Mouse (Mus musculus): ENCODE results near the gene Nyx. TPM values are rescaled to one million over a fixed set of nuclear protein-coding genes. Genes with fewer than 3 reads are reported as not detected.

Nyx gene
- total and polyA plus RNA-seq, 3 experiments, result 0.11 to 0.31 TPM; not detected in 1

DNA sequence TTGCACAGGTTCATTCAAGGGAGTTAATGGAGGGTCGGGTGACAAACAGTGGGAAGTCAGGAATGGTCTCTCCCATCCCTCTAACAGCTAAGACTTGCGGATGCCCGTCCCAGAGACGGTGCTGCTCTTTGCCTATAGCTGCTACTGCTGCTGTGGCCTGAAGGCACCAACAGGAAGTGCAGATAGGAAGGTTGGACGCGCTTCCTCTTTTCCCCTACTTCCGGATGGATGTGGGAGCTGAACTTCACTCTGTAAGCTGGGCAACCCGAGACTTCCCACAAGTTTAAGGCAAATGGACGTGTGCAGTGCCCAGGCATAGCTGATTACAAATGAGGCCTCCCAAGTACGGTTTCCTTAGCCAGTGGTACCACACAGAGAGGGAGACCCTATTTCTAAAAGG lies 52.1 kb downstream of the Nyx start:
- no peaks in the 10 kb centered on the region for H3K9me3 ChIP-seq (replicated peaks; ENCODE audit: insufficient read depth, low read length)
- no peaks in the 10 kb centered on the region for H3K79me2 ChIP-seq (ENCODE audit: control insufficient read depth, insufficient read depth, low read length, poor library complexity)
- no peak overlapping the region for H3K4me3 ChIP-seq (ENCODE audit: control insufficient read depth in 1 of 2, insufficient read depth in 1 of 2, low read depth in 2 of 2, low read length in 2 of 2)
- DNase-seq (ENCODE audit: low read depth, low spot score), result peak; percentile 52
- H3K4me1 ChIP-seq (ENCODE audit: control insufficient read depth in 1 of 2, insufficient read depth in 2 of 2, low read length in 2 of 2), result peaks cover 0 to 17% of the 10 kb centered on the region in 2 experiments; a peak in 2 of 4 replicates
- no peak overlapping the region for H3K9ac ChIP-seq (ENCODE audit: control insufficient read depth, low read depth, low read length, poor library complexity, severe bottlenecking)
- H3K36me3 ChIP-seq (ENCODE audit: control insufficient read depth in 1 of 2, insufficient read depth in 2 of 2, low read length in 2 of 2), result peaks cover 0 to 3% of the 10 kb centered on the region in 2 experiments; a peak in 1 of 4 replicates
- no peak overlapping the region for H3K27ac ChIP-seq (ENCODE audit: control insufficient read depth, low read depth, low read length)
- no peaks in the 10 kb centered on the region for H3K27me3 ChIP-seq (ENCODE audit: control insufficient read depth in 1 of 2, insufficient read depth in 2 of 2, low read length in 2 of 2)
- TF ChIP-seq RAD21 (IDR thresholded peaks at IDR 0.05; ENCODE audit: low read depth, low read length) (no peak), BHLHE40 (IDR thresholded peaks at IDR 0.05; ENCODE audit: borderline replicate concordance, low read depth, low read length) (no peak), E2F4 (IDR thresholded peaks at IDR 0.05; ENCODE audit: borderline replicate concordance, low read depth, low read length) (no peak), NELFE (IDR thresholded peaks at IDR 0.05; ENCODE audit: low read depth, low read length) (no peak), USF2 (IDR thresholded peaks at IDR 0.05; ENCODE audit: borderline replicate concordance in 1 of 2, insufficient read depth in 1 of 2, low read depth in 1 of 2, low read length in 2 of 2) (no peak), ELF1 (IDR thresholded peaks at IDR 0.05; ENCODE audit: low read depth, low read length) (0 out of 2 replicates have a peak, but pooled peaks have one; percentile 21), MXI1 (IDR thresholded peaks at IDR 0.05; ENCODE audit: low read depth, low read length) (no peak)

DNA sequence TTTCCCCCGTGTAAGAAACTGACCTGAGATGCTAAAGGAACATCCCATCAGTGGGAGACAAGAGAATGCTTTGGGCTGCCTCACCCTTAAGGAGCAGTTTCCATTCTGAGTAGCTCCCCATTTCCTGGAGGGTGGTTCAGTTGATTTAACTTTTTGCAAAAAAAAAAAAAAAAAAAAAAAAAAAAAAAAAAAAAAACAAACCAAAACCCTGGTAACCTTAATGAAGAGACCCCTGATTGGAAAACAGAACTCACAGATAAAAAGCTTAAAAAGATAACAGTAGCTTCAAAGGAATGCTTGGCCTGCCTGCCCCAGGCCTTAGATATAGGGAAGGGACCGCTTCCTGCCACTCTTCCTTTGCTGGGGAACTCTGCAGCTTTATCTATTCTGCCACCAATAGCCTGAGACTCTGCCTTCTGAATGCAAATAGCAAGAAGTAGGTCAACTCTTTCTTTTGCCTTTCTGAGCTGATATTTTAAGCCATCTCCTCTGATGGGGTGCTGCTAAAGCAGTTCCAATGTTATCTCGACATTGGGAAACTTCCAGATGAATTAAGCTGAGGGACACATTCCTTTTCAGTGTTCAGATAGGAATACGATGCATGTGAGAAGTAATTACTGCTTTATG lies 53.0 kb downstream of the Nyx start:
- Histone ChIP-seq H3K9ac (ENCODE audit: control insufficient read depth, low read depth, low read length, poor library complexity, severe bottlenecking) (no peak overlapping the region), H3K27ac (ENCODE audit: control insufficient read depth, low read depth, low read length) (no peak overlapping the region; the same call in 1 of the 2 replicates), H3K4me3 (ENCODE audit: control insufficient read depth in 1 of 2, insufficient read depth in 1 of 2, low read depth in 2 of 2, low read length in 2 of 2) (no peak overlapping the region), H3K36me3 (ENCODE audit: control insufficient read depth in 1 of 2, insufficient read depth in 2 of 2, low read length in 2 of 2) (peaks cover 0 to 3% of the 10 kb centered on the region in 2 experiments; a peak in 1 of 4 replicates), H3K9me3 (replicated peaks; ENCODE audit: insufficient read depth, low read length) (no peaks in the 10 kb centered on the region), H3K27me3 (ENCODE audit: control insufficient read depth in 1 of 2, insufficient read depth in 2 of 2, low read length in 2 of 2) (no peaks in the 10 kb centered on the region), H3K4me1 (ENCODE audit: control insufficient read depth in 1 of 2, insufficient read depth in 2 of 2, low read length in 2 of 2) (peaks cover 0 to 17% of the 10 kb centered on the region in 2 experiments; a peak in 2 of 4 replicates), H3K79me2 (ENCODE audit: control insufficient read depth, insufficient read depth, low read length, poor library complexity) (no peaks in the 10 kb centered on the region)
- DNase-seq (ENCODE audit: low read depth, low spot score), result peak; percentile 43
- peak; percentile 94 for TF ChIP-seq ZNF384 (IDR thresholded peaks at IDR 0.05; ENCODE audit: low read depth, low read length)
- TF ChIP-seq SMC3 (IDR thresholded peaks at IDR 0.05; ENCODE audit: low read depth, low read length), result 0 out of 2 replicates have a peak, but pooled peaks have one; percentile 7
- peak; percentile 40; the same call in 1 of the 2 replicates for TF ChIP-seq GATA1 (IDR thresholded peaks at IDR 0.05; ENCODE audit: low read depth, low read length)
- peak; percentile 40; the same call in 1 of the 2 replicates for TF ChIP-seq RCOR1 (IDR thresholded peaks at IDR 0.05; ENCODE audit: low read depth, low read length)
- no peak for TF ChIP-seq MAFK (IDR thresholded peaks at IDR 0.05; ENCODE audit: borderline replicate concordance, low read depth, low read length)

DNA sequence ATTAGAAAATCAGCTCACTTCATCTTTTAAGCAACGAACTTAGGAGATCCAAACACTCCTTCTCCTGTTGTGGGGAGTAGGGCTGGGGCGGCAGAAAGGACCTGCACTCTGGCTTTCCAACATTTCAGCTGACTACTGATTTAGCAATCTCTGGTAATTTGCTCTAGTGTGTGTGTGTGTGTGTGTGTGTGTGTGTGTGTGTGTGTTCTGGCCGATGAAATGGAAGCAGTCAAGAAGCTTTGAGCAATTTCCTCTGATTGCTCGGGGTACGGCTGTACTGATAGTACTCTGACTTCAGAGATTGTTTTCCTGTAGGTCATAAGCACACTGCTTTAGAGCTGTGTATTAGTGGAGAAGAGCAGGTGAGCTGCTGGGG lies 53.5 kb downstream of the Nyx start:
- no peak for DNase-seq (ENCODE audit: low read depth, low spot score)
- TF ChIP-seq SIN3A (IDR thresholded peaks at IDR 0.05; ENCODE audit: low read length) (no peak), HCFC1 (IDR thresholded peaks at IDR 0.05; ENCODE audit: low read depth, low read length) (no peak), ETS1 (IDR thresholded peaks at IDR 0.05; ENCODE audit: low read depth, low read length) (no peak), MXI1 (IDR thresholded peaks at IDR 0.05; ENCODE audit: low read depth, low read length) (no peak), ZMIZ1 (IDR thresholded peaks at IDR 0.05; ENCODE audit: low read depth, low read length) (no peak), TAL1 (IDR thresholded peaks at IDR 0.05; ENCODE audit: low read length) (no peak), POLR2AphosphoS5 (IDR thresholded peaks at IDR 0.05; ENCODE audit: borderline replicate concordance, low read depth, low read length) (no peak), TBP (IDR thresholded peaks at IDR 0.05; ENCODE audit: low read depth, low read length) (no peak), CHD2 (IDR thresholded peaks at IDR 0.05; ENCODE audit: low read length) (no peak)
- peaks cover 0 to 17% of the 10 kb centered on the region in 2 experiments; a peak in 2 of 4 replicates for H3K4me1 ChIP-seq (ENCODE audit: control insufficient read depth in 1 of 2, insufficient read depth in 2 of 2, low read length in 2 of 2)

More for the DNA sequence above, 53.5 kb downstream of the Nyx start:
- H3K9ac ChIP-seq (ENCODE audit: control insufficient read depth, low read depth, low read length, poor library complexity, severe bottlenecking), result no peak overlapping the region
- H3K27ac ChIP-seq (ENCODE audit: control insufficient read depth, low read depth, low read length), result no peak overlapping the region; the same call in 1 of the 2 replicates
- no peak overlapping the region for H3K4me3 ChIP-seq (ENCODE audit: control insufficient read depth in 1 of 2, insufficient read depth in 1 of 2, low read depth in 2 of 2, low read length in 2 of 2)
- H3K36me3 ChIP-seq (ENCODE audit: control insufficient read depth in 1 of 2, insufficient read depth in 2 of 2, low read length in 2 of 2), result peaks cover 0 to 3% of the 10 kb centered on the region in 2 experiments; a peak in 1 of 4 replicates
- H3K9me3 ChIP-seq (replicated peaks; ENCODE audit: insufficient read depth, low read length), result no peaks in the 10 kb centered on the region
- no peaks in the 10 kb centered on the region for H3K79me2 ChIP-seq (ENCODE audit: control insufficient read depth, insufficient read depth, low read length, poor library complexity)
- H3K27me3 ChIP-seq (ENCODE audit: control insufficient read depth in 1 of 2, insufficient read depth in 2 of 2, low read length in 2 of 2), result no peaks in the 10 kb centered on the region
